Mouse (Mus musculus) stomach, postnatal 0 days (tissue): ENCODE measurements around the gene Fam25c. TPM values are rescaled to one million over a fixed set of nuclear protein-coding genes. Genes with fewer than 3 reads are reported as not detected.

Experiments
- ATAC-seq: fragments of 200-750 bp; cut with Nextera tagmentation; 2 replicates; pipeline ENCODE4 v1.8.0; 2017; ENCODE audit not compliant: low FRiP score, low TSS enrichment
- DNase-seq: peaks from one replicate; pipeline ENCODE4 v3.0.0-alpha.2; 2016; ENCODE audit warnings: low spot score
- H3K27ac ChIP-seq: fragments of 300-500 bp; sonication (generic); replicated peaks from 2 replicates; pipeline ENCODE4 v1.5.1; 2014; ENCODE audit warnings: mild to moderate bottlenecking, control low read depth
- H3K27me3 ChIP-seq: fragments of 300-500 bp; sonication (generic); 2 replicates; pipeline ENCODE4 v1.6.1; 2014; ENCODE audit warnings: low read length; ENCODE audit not compliant: control insufficient read depth, insufficient read depth
- H3K36me3 ChIP-seq: fragments of 300-500 bp; sonication (generic); 2 replicates; pipeline ENCODE4 v1.6.1; 2014; ENCODE audit warnings: low read length, mixed read lengths; ENCODE audit not compliant: control insufficient read depth, insufficient read depth
- H3K4me1 ChIP-seq: fragments of 300-500 bp; sonication (generic); replicated peaks from 2 replicates; pipeline ENCODE4 v1.6.1; 2014; ENCODE audit warnings: antibody characterized with exemption; ENCODE audit not compliant: control insufficient read depth, insufficient read depth
- H3K4me2 ChIP-seq: fragments of 300-500 bp; sonication (generic); replicated peaks from 2 replicates; pipeline ENCODE4 v1.6.1; 2014; ENCODE audit warnings: low read depth, mild to moderate bottlenecking, control low read depth, moderate library complexity
- H3K4me3 ChIP-seq: fragments of 300-500 bp; sonication (generic); 2 replicates; pipeline ENCODE4 v1.5.1; 2014; ENCODE audit warnings: low read depth, low read length, control low read depth
- H3K9ac ChIP-seq: fragments of 300-500 bp; sonication (generic); 2 replicates; pipeline ENCODE4 v1.6.1; 2014; ENCODE audit warnings: mild to moderate bottlenecking, low read length, control low read depth, mixed read lengths
- H3K9me3 ChIP-seq: fragments of 300-500 bp; sonication (generic); 2 replicates; pipeline ENCODE4 v1.6.1; 2016; ENCODE audit warnings: low read length; ENCODE audit not compliant: control insufficient read depth
- CTCF ChIP-seq: IDR thresholded peaks from 2 replicates; pipeline ENCODE4 v1.5.1; 2016; ENCODE audit warnings: antibody characterized with exemption, low read depth, mild to moderate bottlenecking, moderate library complexity
- EP300 ChIP-seq: optimal IDR thresholded peaks from 2 replicates; pipeline ENCODE3; 2016; ENCODE audit warnings: antibody characterized with exemption
- WGBS: fragments of 180-500 bp; shearing (Covaris S2); extraction: QIAGEN DNeasy Blood & Tissue Kit; methylation state at CpG from one replicate; pipeline ENCODE4 v1.1.7; 2014; 5-methylcytosine and 5-hydroxymethylcytosine counted together
- polyA plus RNA-seq: library from polyadenylated mRNA; unstranded; fragments of >200 nt; fragmentation: Nextera tagmentation; extraction: Ambion mirVana; gene quantifications from 2 replicates; pipeline ENCODE4 v1.2.1, GENCODE M21; 2015

The Fam25c gene
- polyA plus RNA-seq, 1 experiment from 2014 or later, result 793 TPM

- no peak overlapping the region for H3K9ac ChIP-seq
- TF ChIP-seq CTCF (peak; percentile 23; the same call in 1 of the 2 replicates), EP300 (no peak)
- WGBS, result 74% methylated on average over 5 of the region's 5 CpGs
These were observed 20.7 kb upstream of the Fam25c start for GRCm38 (mm10) chr14:34375941-34376340.

GRCm38 (mm10) chr14:34375415-34375904, 20.2 kb upstream of the Fam25c start, which contains the start of gene Mmrn2:
TSS of gene Mmrn2 (plus strand) at chr14:34375465.
- whole genome bisulfite sequencing, result 74% methylated on average over 13 of the region's 13 CpGs
- Histone ChIP-seq H3K27ac (no peak within 1 kb of the TSS), H3K9ac (no peak within 1 kb of the TSS), H3K4me1 (no peaks in the 10 kb centered on the region), H3K4me2 (0 out of 2 replicates have a peak within 1 kb of the TSS, but pooled peaks have one; percentile 8), H3K9me3 (no peaks in the 10 kb centered on the region), H3K27me3 (no peaks in the 10 kb centered on the region), H3K4me3 (0 out of 2 replicates have a peak within 1 kb of the TSS, but pooled peaks have one; percentile 2), H3K36me3 (no peaks in the 10 kb centered on the region)
- no peak for ATAC-seq
- DNase-seq, result no peak
- TF ChIP-seq EP300 (no peak), CTCF (no peak)

More at GRCm38 (mm10) chr14:34375941-34376340, 20.7 kb upstream of the Fam25c start:
- no peaks in the 10 kb centered on the region for H3K4me1 ChIP-seq
- no peaks in the 10 kb centered on the region for H3K9me3 ChIP-seq
- DNase-seq, result no peak
- no peak for ATAC-seq
- no peaks in the 10 kb centered on the region for H3K27me3 ChIP-seq
- H3K36me3 ChIP-seq, result no peaks in the 10 kb centered on the region
- H3K4me3 ChIP-seq, result 0 out of 2 replicates have a peak overlapping the region, but pooled peaks have one; percentile 2
- H3K4me2 ChIP-seq, result 0 out of 2 replicates have a peak overlapping the region, but pooled peaks have one; percentile 1
- no peak overlapping the region for H3K27ac ChIP-seq

GRCm38 (mm10) chr14:34374577-34374976, 19.3 kb upstream of the Fam25c start, which contains the start of gene Sncg:
TSS of gene Sncg (minus strand) at chr14:34374789.
- ATAC-seq (no peak), DNase-seq (no peak)
- H3K9me3 ChIP-seq, result no peaks in the 10 kb centered on the region
- no peak within 1 kb of the TSS for H3K27ac ChIP-seq
- H3K4me3 ChIP-seq, result no peak within 1 kb of the TSS
- H3K36me3 ChIP-seq, result no peaks in the 10 kb centered on the region
- no peak for TF ChIP-seq CTCF
- TF ChIP-seq EP300, result no peak
- H3K4me1 ChIP-seq, result no peaks in the 10 kb centered on the region
- WGBS, result 10% methylated on average over 10 of the region's 10 CpGs
- no peaks in the 10 kb centered on the region for H3K27me3 ChIP-seq
- 0 out of 2 replicates have a peak within 1 kb of the TSS, but pooled peaks have one; percentile 8 for H3K4me2 ChIP-seq
- no peak within 1 kb of the TSS for H3K9ac ChIP-seq

- Histone ChIP-seq H3K36me3 (no peaks in the 10 kb centered on the region), H3K27ac (no peak overlapping the region), H3K4me3 (no peak overlapping the region), H3K27me3 (no peaks in the 10 kb centered on the region), H3K9me3 (no peaks in the 10 kb centered on the region), H3K4me1 (no peaks in the 10 kb centered on the region), H3K9ac (no peak overlapping the region), H3K4me2 (no peak overlapping the region)
- ATAC-seq, result no peak
- DNase-seq, result no peak
- no peak for TF ChIP-seq CTCF
- TF ChIP-seq EP300, result no peak
- WGBS, result 77% methylated on average over 6 of the region's 6 CpGs
These were observed 18.3 kb upstream of the Fam25c start for GRCm38 (mm10) chr14:34373581-34373980.

- Histone ChIP-seq H3K36me3 (no peaks in the 10 kb centered on the region), H3K4me2 (no peak overlapping the region), H3K4me3 (no peak overlapping the region), H3K9ac (no peak overlapping the region), H3K27me3 (no peaks in the 10 kb centered on the region), H3K9me3 (no peaks in the 10 kb centered on the region), H3K27ac (no peak overlapping the region), H3K4me1 (no peaks in the 10 kb centered on the region)
- WGBS, result 86% methylated on average over 6 of the region's 6 CpGs
- no peak for TF ChIP-seq EP300
- peak; percentile 86 for TF ChIP-seq CTCF
- no peak; the same call in 1 of the 2 replicates for ATAC-seq
- DNase-seq, result no peak
These were observed 17.4 kb upstream of the Fam25c start for GRCm38 (mm10) chr14:34372646-34373045.

- no peak for TF ChIP-seq CTCF
- no peak for TF ChIP-seq EP300
These were observed 16.5 kb upstream of the Fam25c start for GRCm38 (mm10) chr14:34371763-34372162.

More at GRCm38 (mm10) chr14:34371763-34372162, 16.5 kb upstream of the Fam25c start:
- Histone ChIP-seq H3K4me2 (no peak overlapping the region), H3K4me1 (no peaks in the 10 kb centered on the region), H3K9me3 (no peaks in the 10 kb centered on the region), H3K27me3 (no peaks in the 10 kb centered on the region), H3K9ac (no peak overlapping the region), H3K36me3 (no peaks in the 10 kb centered on the region), H3K27ac (no peak overlapping the region), H3K4me3 (no peak overlapping the region)
- WGBS, result 77% methylated on average over 2 of the region's 2 CpGs
- no peak for ATAC-seq
- DNase-seq, result no peak
